Mouse (Mus musculus) myocyte (in vitro differentiated cells): ENCODE data around the gene Cdk1.

Experiments used
- CEBPB ChIP-seq: IDR thresholded peaks from 2 replicates; pipeline ENCODE4 v1.6.1; 2011; ENCODE audit warnings: mild to moderate bottlenecking, moderate library complexity; ENCODE audit not compliant: poor library complexity, insufficient read depth, severe bottlenecking
- E2F4 ChIP-seq: IDR thresholded peaks from one replicate; pipeline ENCODE4 v1.6.1; 2011; ENCODE audit warnings: mild to moderate bottlenecking, control low read depth, moderate library complexity; ENCODE audit not compliant: insufficient read depth
- MAX ChIP-seq: IDR thresholded peaks from one replicate; pipeline ENCODE4 v1.6.1; 2011; ENCODE audit warnings: low read depth, mild to moderate bottlenecking, control low read depth
- POLR2A ChIP-seq: IDR thresholded peaks from one replicate; pipeline ENCODE4 v1.6.1; 2011; ENCODE audit warnings: low read depth, mild to moderate bottlenecking, control low read depth, moderate library complexity; ENCODE audit not compliant: insufficient read length
- REST ChIP-seq: IDR thresholded peaks from one replicate; pipeline ENCODE4 v1.6.1; 2011; ENCODE audit warnings: mild to moderate bottlenecking, control low read depth, moderate library complexity; ENCODE audit not compliant: insufficient read depth, insufficient read length
- TCF12 ChIP-seq: IDR thresholded peaks from one replicate; pipeline ENCODE4 v1.6.1; 2011; ENCODE audit warnings: mild to moderate bottlenecking, control low read depth; ENCODE audit not compliant: poor library complexity, insufficient read depth, severe bottlenecking
- TCF3 ChIP-seq: IDR thresholded peaks from one replicate; pipeline ENCODE4 v1.6.1; 2011; ENCODE audit warnings: low read depth, control low read depth; ENCODE audit not compliant: insufficient read length
- USF1 ChIP-seq: IDR thresholded peaks from one replicate; pipeline ENCODE4 v1.6.1; 2011; ENCODE audit warnings: low read depth, mild to moderate bottlenecking, control low read depth, moderate library complexity

DNA sequence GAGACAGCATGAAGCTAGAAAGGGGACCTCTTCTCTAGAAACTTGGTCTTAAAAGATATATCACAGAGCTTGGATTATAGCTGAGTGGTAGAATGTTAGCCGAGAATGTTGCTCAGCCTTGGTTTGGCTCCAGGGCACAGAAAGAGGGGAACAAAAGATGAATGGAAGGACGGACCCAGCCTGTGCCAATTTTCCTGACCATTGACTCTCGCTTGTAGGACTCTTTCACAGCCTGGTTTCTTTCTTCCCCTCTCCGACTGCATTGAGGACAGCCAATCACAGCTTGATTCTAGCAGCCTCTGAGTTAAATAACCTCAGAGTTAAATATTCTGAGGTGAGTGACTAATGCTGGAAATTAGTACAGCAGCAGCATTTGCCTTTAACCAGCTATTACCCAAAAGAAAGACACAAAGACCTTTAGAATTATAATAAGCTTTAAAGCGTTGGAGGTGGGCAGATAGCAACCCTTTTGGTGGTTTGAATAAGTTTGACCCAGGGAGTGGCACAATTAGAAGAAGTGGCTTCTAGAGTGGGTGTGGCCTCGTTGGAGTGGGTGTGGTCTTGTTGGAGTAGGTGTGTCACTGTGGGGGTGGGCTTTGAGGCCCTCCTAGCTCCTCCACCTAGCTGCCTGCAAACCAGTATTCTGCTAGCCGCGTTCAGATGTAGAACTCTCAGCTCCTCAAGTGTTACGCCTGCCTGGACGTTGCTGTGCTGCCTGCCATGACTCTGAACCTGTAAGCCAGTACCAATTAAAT lies 21.2 kb upstream of the Cdk1 start:
- no peak for TF ChIP-seq TCF12
- no peak for TF ChIP-seq POLR2A
- TF ChIP-seq REST, result no peak
- TF ChIP-seq E2F4, result no peak
- no peak for TF ChIP-seq USF1
- TF ChIP-seq MAX, result no peak
- no peak for TF ChIP-seq TCF3
- TF ChIP-seq CEBPB, result no peak
